Mouse (Mus musculus) small intestine, adult 2 months (tissue): ENCODE data around the gene 1700025G04Rik. TPM values are rescaled to one million over a fixed set of nuclear protein-coding genes. Genes with fewer than 3 reads are reported as not detected.

Source experiments
- H3K27ac ChIP-seq: fragments of 200-500 bp; 2 replicates; pipeline ENCODE4 v1.5.1; 2012; ENCODE audit warnings: low read depth, low read length, control low read depth, inconsistent platforms; ENCODE audit not compliant: insufficient read depth
- H3K27me3 ChIP-seq: fragments of 200-500 bp; 2 replicates; pipeline ENCODE4 v1.6.1; 2012; ENCODE audit warnings: mild to moderate bottlenecking, moderate library complexity, low read length, inconsistent platforms; ENCODE audit not compliant: control insufficient read depth, insufficient read depth
- H3K36me3 ChIP-seq: fragments of 200-500 bp; 2 replicates; pipeline ENCODE4 v1.6.1; 2012; ENCODE audit warnings: mild to moderate bottlenecking, low read length, control low read depth, inconsistent platforms; ENCODE audit not compliant: control insufficient read depth, insufficient read depth
- H3K4me1 ChIP-seq: fragments of 200-500 bp; 2 replicates; pipeline ENCODE4 v1.6.1; 2012; ENCODE audit warnings: low read length, inconsistent platforms, mixed read lengths; ENCODE audit not compliant: control insufficient read depth, insufficient read depth, insufficient read length
- H3K4me3 ChIP-seq: fragments of 200-500 bp; 2 replicates; pipeline ENCODE4 v1.5.1; 2012; ENCODE audit warnings: low read depth, mild to moderate bottlenecking, control low read depth, inconsistent platforms, low read length, moderate library complexity
- CTCF ChIP-seq: fragments of 200-500 bp; IDR thresholded peaks from 2 replicates; pipeline ENCODE4 v1.5.1; 2012; ENCODE audit warnings: low read depth, mild to moderate bottlenecking, control low read depth, inconsistent platforms, low read length, moderate library complexity, mixed read lengths; ENCODE audit not compliant: insufficient replicate concordance, insufficient read length; ENCODE audit errors: extremely low read depth
- POLR2A ChIP-seq: fragments of 200-500 bp; IDR thresholded peaks from 2 replicates; pipeline ENCODE4 v1.6.1; 2012; ENCODE audit warnings: low read depth, mild to moderate bottlenecking, control low read depth, inconsistent platforms, low read length, moderate library complexity
- WGBS: fragments of 180-500 bp; shearing (Covaris S2); methylation state at CpG from one replicate; pipeline ENCODE4 v1.1.7; 2018; 5-methylcytosine and 5-hydroxymethylcytosine counted together
- polyA plus RNA-seq: library from polyadenylated mRNA; depleted of rRNA; stranded (reverse); fragments of >200 nt; gene quantifications from 2 replicates; pipeline ENCODE4 v1.2.3, GENCODE M21; 2012

1700025G04Rik gene
- polyA plus RNA-seq, 1 experiment: 1.8 TPM

DNA sequence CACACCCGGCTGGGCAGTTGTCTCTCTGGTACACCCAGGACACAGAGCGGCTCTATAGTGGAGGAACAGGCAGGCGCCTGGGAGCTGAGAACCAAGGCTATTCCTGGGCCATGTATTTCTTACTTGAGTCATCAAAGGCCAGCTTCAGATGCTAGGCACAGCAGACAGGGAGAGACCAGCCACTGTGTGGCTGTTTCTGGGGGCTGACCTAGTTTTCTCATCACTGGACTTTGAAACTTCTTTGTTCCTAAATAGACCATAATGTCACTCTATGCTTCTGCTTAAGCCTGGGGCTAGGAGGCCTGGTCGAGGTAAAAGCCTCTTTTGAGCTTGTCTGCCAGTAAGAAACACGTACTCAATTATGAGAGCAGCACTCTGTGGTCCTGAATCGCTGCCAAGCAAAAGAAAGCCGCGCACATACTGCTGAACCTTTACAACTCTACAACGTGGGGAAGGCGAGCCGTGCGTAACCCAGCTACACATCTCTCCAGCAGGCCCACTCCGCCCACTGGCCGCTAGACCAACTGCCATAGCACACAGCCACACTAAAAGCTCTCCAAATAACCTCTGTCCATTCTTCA is 199.8 kb downstream of the 1700025G04Rik start:
- no peaks in the 10 kb centered on the region; the same call in 1 of the 2 replicates for H3K36me3 ChIP-seq
- H3K27me3 ChIP-seq: no peaks in the 10 kb centered on the region
- no peak overlapping the region; the same call in 1 of the 2 replicates for H3K27ac ChIP-seq
- no peaks in the 10 kb centered on the region for H3K4me1 ChIP-seq
- WGBS: 73% methylated on average over 14 of the region's 14 CpGs
- no peak for TF ChIP-seq CTCF
- H3K4me3 ChIP-seq: no peak overlapping the region

DNA sequence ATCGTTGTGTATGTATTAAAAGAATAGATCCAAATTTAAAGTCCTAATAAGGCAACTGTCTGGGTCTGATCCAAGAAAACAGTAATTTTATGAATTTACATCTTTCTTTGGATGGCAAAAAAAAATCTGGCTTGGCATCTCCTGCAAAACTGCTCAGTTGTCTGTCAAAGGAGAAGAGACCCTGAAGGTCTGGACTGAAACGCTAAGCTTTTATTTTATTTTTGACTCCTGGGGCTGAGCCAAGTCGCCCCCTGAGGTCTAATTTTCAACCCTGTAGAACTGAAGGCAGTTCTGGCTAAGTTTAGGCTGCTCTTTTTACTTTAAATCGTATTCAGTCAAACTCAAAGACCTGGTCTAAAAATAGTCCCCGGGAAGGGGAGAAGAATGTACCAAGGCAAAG is 202.3 kb downstream of the 1700025G04Rik start:
- TF ChIP-seq CTCF (no peak), POLR2A (no peak)
- H3K36me3 ChIP-seq: no peaks in the 10 kb centered on the region; the same call in 1 of the 2 replicates
- H3K4me1 ChIP-seq: no peaks in the 10 kb centered on the region
- H3K27me3 ChIP-seq: no peaks in the 10 kb centered on the region
- 77% methylated on average over 5 of the region's 5 CpGs for WGBS
- no peak overlapping the region for H3K27ac ChIP-seq
- no peak overlapping the region for H3K4me3 ChIP-seq

DNA sequence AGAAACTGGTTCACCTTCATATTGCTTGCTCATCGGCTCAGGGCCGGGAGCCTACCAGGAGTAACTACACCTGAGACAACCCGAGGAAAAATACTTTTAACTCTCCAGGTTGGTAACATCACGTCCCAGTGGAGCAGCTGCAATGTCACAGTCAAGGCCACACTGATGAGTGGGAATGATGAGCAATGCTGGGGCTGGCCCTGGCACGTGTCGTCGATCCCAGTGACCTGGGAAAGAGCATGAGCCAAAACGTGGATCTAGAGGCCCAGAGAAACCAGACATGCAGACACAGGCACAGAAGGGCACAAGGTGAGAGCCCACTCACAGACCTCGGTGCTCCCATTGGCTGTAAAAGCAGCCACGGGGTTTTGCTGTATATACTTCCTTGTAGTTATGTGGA is 202.8 kb downstream of the 1700025G04Rik start:
- no peaks in the 10 kb centered on the region for H3K4me1 ChIP-seq
- H3K27ac ChIP-seq: no peak overlapping the region
- no peaks in the 10 kb centered on the region for H3K27me3 ChIP-seq
- H3K4me3 ChIP-seq: no peak overlapping the region
- H3K36me3 ChIP-seq: no peaks in the 10 kb centered on the region; the same call in 1 of the 2 replicates
- 80% methylated on average over 10 of the region's 10 CpGs for WGBS
- TF ChIP-seq POLR2A (no peak), CTCF (no peak)

DNA sequence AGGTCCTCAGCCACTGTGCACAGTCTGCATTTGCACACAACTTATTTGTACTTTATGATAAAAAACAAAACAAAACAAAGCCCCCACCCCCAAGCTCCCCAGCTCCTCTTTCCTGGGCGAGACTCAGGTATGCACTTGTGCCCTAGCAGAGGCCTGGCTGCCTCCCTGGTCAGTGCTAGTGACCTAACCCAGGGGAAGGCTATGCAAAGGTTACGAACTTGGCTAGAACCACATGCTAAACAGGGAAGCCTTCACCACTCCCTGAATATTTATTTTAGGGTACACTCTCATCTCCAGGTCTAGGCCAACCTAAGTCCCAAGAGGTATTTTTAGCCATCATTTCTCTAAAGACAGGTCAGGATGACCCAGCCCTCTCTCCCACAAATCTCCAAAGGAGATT is 203.8 kb downstream of the 1700025G04Rik start:
- 85% methylated on average over 2 of the region's 2 CpGs for WGBS
- H3K27me3 ChIP-seq: no peaks in the 10 kb centered on the region
- H3K36me3 ChIP-seq: no peaks in the 10 kb centered on the region
- H3K27ac ChIP-seq: no peak overlapping the region
- TF ChIP-seq CTCF (no peak), POLR2A (no peak)
- no peak overlapping the region for H3K4me3 ChIP-seq
- H3K4me1 ChIP-seq: no peaks in the 10 kb centered on the region

DNA sequence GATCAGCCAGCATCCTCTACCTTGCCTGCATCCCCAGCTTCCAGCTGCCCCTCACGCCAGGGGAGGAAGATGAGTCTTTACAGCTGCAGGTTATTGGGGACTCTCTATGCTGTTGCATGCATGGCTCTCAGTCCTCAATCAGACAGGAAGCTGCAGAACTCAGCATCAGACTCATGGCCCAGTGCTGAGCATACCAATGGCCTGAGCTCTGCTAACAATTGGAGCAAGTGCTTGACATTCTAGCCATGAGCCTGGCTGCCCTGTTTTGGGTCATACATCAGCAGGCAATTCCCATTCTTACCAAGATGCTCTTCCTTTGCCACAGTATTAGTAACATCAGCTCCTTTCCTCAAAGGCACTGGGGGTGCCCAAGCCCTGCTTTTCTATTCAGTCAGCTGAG is 208.7 kb downstream of the 1700025G04Rik start:
- no peak overlapping the region for H3K27ac ChIP-seq
- H3K36me3 ChIP-seq: no peaks in the 10 kb centered on the region
- no peak overlapping the region for H3K4me3 ChIP-seq
- TF ChIP-seq POLR2A (no peak), CTCF (no peak)
- H3K27me3 ChIP-seq: no peaks in the 10 kb centered on the region
- no peaks in the 10 kb centered on the region for H3K4me1 ChIP-seq
- 100% methylated on average over 1 of the region's 1 CpGs for WGBS

DNA sequence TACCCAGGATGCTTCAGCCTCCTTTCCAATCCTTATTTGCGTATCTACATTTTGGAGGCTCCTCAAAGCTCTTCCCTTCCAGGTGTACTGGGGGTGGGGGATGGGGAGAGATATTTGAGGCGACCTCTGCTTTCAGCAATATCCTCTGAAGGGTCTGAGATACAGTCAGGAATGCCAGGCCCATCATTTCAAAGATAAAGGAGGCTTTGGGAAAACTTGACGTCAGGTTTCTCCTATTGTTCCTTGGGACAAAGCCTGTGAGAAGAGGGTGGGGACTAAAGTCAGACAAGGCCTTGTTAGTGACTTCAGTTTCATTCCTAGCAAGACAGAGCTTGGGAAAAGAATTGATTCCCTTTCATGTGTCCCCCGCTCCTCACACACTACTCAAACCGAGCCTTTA is 209.2 kb downstream of the 1700025G04Rik start:
- Histone ChIP-seq H3K27me3 (no peaks in the 10 kb centered on the region), H3K4me1 (no peaks in the 10 kb centered on the region), H3K36me3 (no peaks in the 10 kb centered on the region), H3K27ac (no peak overlapping the region), H3K4me3 (no peak overlapping the region)
- WGBS: 71% methylated on average over 5 of the region's 5 CpGs
- TF ChIP-seq CTCF (no peak), POLR2A (no peak)

DNA sequence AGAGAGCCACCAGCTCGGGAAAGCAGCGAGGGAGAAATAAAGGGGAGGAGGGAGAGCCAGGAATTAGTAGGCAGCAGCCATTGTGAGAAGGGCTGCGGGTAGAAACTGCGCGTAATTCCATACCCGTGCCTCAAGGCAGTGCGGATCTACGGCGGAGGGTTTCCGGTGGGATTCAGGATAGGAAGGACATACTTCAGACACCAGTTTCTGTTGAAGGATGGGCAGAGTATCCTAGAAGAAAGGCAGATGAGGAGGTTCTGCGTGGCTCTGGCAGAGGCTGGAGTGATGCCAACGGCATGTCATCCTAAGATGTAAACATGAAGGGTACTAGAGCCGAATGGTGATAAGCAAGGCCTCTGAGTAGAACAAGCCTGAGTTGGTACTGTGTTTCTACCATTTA is 210.0 kb downstream of the 1700025G04Rik start:
- TF ChIP-seq POLR2A (no peak), CTCF (no peak)
- no peak overlapping the region for H3K27ac ChIP-seq
- H3K36me3 ChIP-seq: no peaks in the 10 kb centered on the region
- WGBS: 70% methylated on average over 13 of the region's 13 CpGs
- no peaks in the 10 kb centered on the region for H3K4me1 ChIP-seq
- no peak overlapping the region for H3K4me3 ChIP-seq
- no peaks in the 10 kb centered on the region for H3K27me3 ChIP-seq

DNA sequence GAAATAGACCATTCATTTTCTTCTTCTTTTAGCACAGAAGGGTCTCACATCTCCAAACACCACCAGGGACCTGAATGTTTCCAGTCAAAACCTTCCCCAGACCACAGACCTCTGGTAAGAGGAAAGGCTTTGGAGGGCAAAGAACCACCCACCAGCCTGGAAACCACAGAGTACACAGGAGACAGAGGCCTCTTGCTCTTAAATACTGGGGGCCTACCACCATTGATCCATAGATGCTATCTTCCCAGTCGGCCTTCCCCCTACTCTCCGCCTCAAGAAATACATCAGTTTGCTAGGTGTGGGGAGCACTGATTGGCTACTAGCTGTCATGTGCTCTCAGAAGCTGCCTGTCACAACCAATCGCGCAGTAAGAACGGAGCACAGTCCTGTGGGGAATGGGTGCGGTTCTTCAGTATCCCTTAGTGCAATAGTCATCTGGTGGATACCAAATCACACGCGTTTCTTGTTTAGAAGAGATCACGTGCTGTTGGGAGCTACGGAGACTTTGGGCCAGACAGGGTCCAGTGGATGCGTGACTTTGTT is 210.5 kb downstream of the 1700025G04Rik start:
- Histone ChIP-seq H3K4me1 (no peaks in the 10 kb centered on the region), H3K27ac (no peak overlapping the region), H3K27me3 (no peaks in the 10 kb centered on the region), H3K36me3 (no peaks in the 10 kb centered on the region), H3K4me3 (no peak overlapping the region)
- WGBS: 74% methylated on average over 11 of the region's 11 CpGs
- no peak for TF ChIP-seq POLR2A
- TF ChIP-seq CTCF: no peak
